Mouse (Mus musculus) bone marrow macrophage, adult 2 months (primary cell): ENCODE measurements at regions not wholly inside any gene's neighbourhood (a gene's known extent, or its start where the extent isn't known, plus 50 kb on each side); places are given as distances from the start of the nearest gene placed in this dataset.

ENCODE experiments used
- CTCF ChIP-seq: IDR thresholded peaks from 2 replicates; pipeline ENCODE4 v1.5.1; 2012; ENCODE audit warnings: low read depth, mild to moderate bottlenecking, low read length, moderate library complexity
- POLR2A ChIP-seq: IDR thresholded peaks from 2 replicates; pipeline ENCODE4 v1.6.1; 2012; ENCODE audit warnings: mild to moderate bottlenecking, low read depth, low read length, borderline replicate concordance

GRCm38 (mm10) chr3:136379741-136380398, 54.0 kb upstream of the Bank1 start:
- TF ChIP-seq CTCF (no peak), POLR2A (no peak)
